Mouse (Mus musculus) heart, adult 2 months (tissue): ENCODE measurements at regions not wholly inside any gene's neighbourhood (a gene's known extent, or its start where the extent isn't known, plus 50 kb on each side); places are given as distances from the start of the nearest gene placed in this dataset.

ENCODE experiments used
- CTCF ChIP-seq: fragments of 200-600 bp; IDR thresholded peaks from 2 replicates; pipeline ENCODE4 v1.8.1; 2022; ENCODE audit warnings: antibody characterized with exemption, mild to moderate bottlenecking, moderate library complexity
- POLR2A ChIP-seq: fragments of 200-500 bp; IDR thresholded peaks from 2 replicates; pipeline ENCODE4 v1.6.1; 2011; ENCODE audit warnings: mild to moderate bottlenecking, low read depth, low read length, control low read depth; ENCODE audit not compliant: insufficient read depth

- TF ChIP-seq POLR2A (no peak), CTCF (no peak)
Observed at GRCm38 (mm10) chr10:97087286-97087685, 392.1 kb upstream of the Dcn start.
